Mouse (Mus musculus) midbrain, embryonic 15.5 days (tissue): ENCODE results near the gene Bri3. TPM values are rescaled to one million over a fixed set of nuclear protein-coding genes. Genes with fewer than 3 reads are reported as not detected.

Experiments used
- ATAC-seq: fragments of 200-750 bp; cut with Nextera tagmentation; replicated peaks from 2 replicates; pipeline ENCODE4 v1.8.0; 2017; ENCODE audit warnings: moderate TSS enrichment
- H3K27ac ChIP-seq: fragments of 300-500 bp; sonication (generic); 2 replicates; pipeline ENCODE4 v1.5.1; 2015; ENCODE audit warnings: mild to moderate bottlenecking, inconsistent platforms
- H3K27me3 ChIP-seq: fragments of 300-500 bp; sonication (generic); replicated peaks from 2 replicates; pipeline ENCODE4 v1.6.1; 2015; ENCODE audit warnings: inconsistent platforms
- H3K36me3 ChIP-seq: fragments of 300-500 bp; sonication (generic); replicated peaks from 2 replicates; pipeline ENCODE4 v1.6.1; 2015; ENCODE audit warnings: inconsistent platforms
- H3K4me1 ChIP-seq: fragments of 300-500 bp; sonication (generic); 2 replicates; pipeline ENCODE4 v1.6.1; 2015; ENCODE audit warnings: inconsistent platforms
- H3K4me2 ChIP-seq: fragments of 300-500 bp; sonication (generic); 2 replicates; pipeline ENCODE4 v1.6.1; 2015; ENCODE audit warnings: inconsistent platforms, mild to moderate bottlenecking, moderate library complexity
- H3K4me3 ChIP-seq: fragments of 300-500 bp; sonication (generic); 2 replicates; pipeline ENCODE4 v1.5.1; 2015; ENCODE audit warnings: mild to moderate bottlenecking, inconsistent platforms
- H3K9ac ChIP-seq: fragments of 300-500 bp; sonication (generic); 2 replicates; pipeline ENCODE4 v1.6.1; 2015; ENCODE audit warnings: mild to moderate bottlenecking, inconsistent platforms
- H3K9me3 ChIP-seq: fragments of 300-500 bp; sonication (generic); 2 replicates; pipeline ENCODE4 v1.6.1; 2016; ENCODE audit warnings: inconsistent platforms
- WGBS: fragments of 180-500 bp; shearing (Covaris S2); methylation state at CpG from one replicate; pipeline ENCODE4 v1.1.7; 2015; ENCODE audit warnings: mixed read lengths; 5-methylcytosine and 5-hydroxymethylcytosine counted together
- polyA plus RNA-seq: library from polyadenylated mRNA; unstranded; fragments of >200 nt; fragmentation: Nextera tagmentation; extraction: Ambion mirVana; gene quantifications from 2 replicates; pipeline ENCODE4 v1.2.1, GENCODE M21; 2015

Bri3 gene
- polyA plus RNA-seq, 1 experiment from 2014 or later = 108 TPM

- ATAC-seq = no peak
- 42% methylated on average over 1 of the region's 1 CpGs for WGBS
- Histone ChIP-seq H3K9ac (peak overlapping the region; percentile 91), H3K27ac (peak overlapping the region; percentile 88; the same call in 1 of the 2 replicates), H3K4me3 (peak overlapping the region; percentile 89), H3K4me1 (peaks cover 44% of the 10 kb centered on the region), H3K36me3 (no peaks in the 10 kb centered on the region), H3K27me3 (no peaks in the 10 kb centered on the region), H3K4me2 (peak overlapping the region; percentile 80), H3K9me3 (no peaks in the 10 kb centered on the region)
Observed at GRCm38 (mm10) chr5:144256888-144257287, 12.7 kb downstream of the Bri3 start.

GRCm38 (mm10) chr5:144257451-144258110, 13.3 kb downstream of the Bri3 start:
- Histone ChIP-seq H3K36me3 (no peaks in the 10 kb centered on the region), H3K9me3 (no peaks in the 10 kb centered on the region), H3K27me3 (no peaks in the 10 kb centered on the region), H3K4me3 (peak overlapping the region; percentile 89), H3K9ac (peak overlapping the region; percentile 91; the same call in 1 of the 2 replicates), H3K4me1 (peaks cover 44% of the 10 kb centered on the region), H3K4me2 (peak overlapping the region; percentile 80), H3K27ac (no peak overlapping the region)
- no peak for ATAC-seq
- WGBS = 60% methylated on average over 3 of the region's 3 CpGs

- Histone ChIP-seq H3K4me1 (peaks cover 44% of the 10 kb centered on the region), H3K4me3 (peak overlapping the region; percentile 89), H3K27ac (no peak overlapping the region), H3K9ac (peak overlapping the region; percentile 91), H3K36me3 (no peaks in the 10 kb centered on the region), H3K9me3 (no peaks in the 10 kb centered on the region), H3K27me3 (no peaks in the 10 kb centered on the region), H3K4me2 (peak overlapping the region; percentile 80)
- no peak for ATAC-seq
- 34% methylated on average over 14 of the region's 14 CpGs for WGBS
Observed at GRCm38 (mm10) chr5:144258131-144258611, 13.9 kb downstream of the Bri3 start.

- H3K27ac ChIP-seq = no peak overlapping the region
- H3K4me3 ChIP-seq = peak overlapping the region; percentile 89; the same call in 1 of the 2 replicates
- peaks cover 44% of the 10 kb centered on the region for H3K4me1 ChIP-seq
- H3K9ac ChIP-seq = peak overlapping the region; percentile 91; the same call in 1 of the 2 replicates
- H3K4me2 ChIP-seq = peak overlapping the region; percentile 80
- H3K9me3 ChIP-seq = no peaks in the 10 kb centered on the region
- ATAC-seq = no peak
- WGBS = 12% methylated on average over 2 of the region's 2 CpGs
- no peaks in the 10 kb centered on the region for H3K36me3 ChIP-seq
- no peaks in the 10 kb centered on the region for H3K27me3 ChIP-seq
Observed at GRCm38 (mm10) chr5:144258687-144259086, 14.4 kb downstream of the Bri3 start.

- Histone ChIP-seq H3K4me2 (peak overlapping the region; percentile 80; the same call in 1 of the 2 replicates), H3K4me3 (no peak overlapping the region), H3K9me3 (no peaks in the 10 kb centered on the region), H3K27ac (no peak overlapping the region), H3K27me3 (no peaks in the 10 kb centered on the region), H3K4me1 (peaks cover 44% of the 10 kb centered on the region), H3K36me3 (no peaks in the 10 kb centered on the region), H3K9ac (no peak overlapping the region)
- 71% methylated on average over 6 of the region's 6 CpGs for WGBS
- ATAC-seq = no peak
Observed at GRCm38 (mm10) chr5:144259228-144259627, 15.0 kb downstream of the Bri3 start.

- H3K4me1 ChIP-seq = peaks cover 37% of the 10 kb centered on the region
- H3K27me3 ChIP-seq = no peaks in the 10 kb centered on the region
- 79% methylated on average over 8 of the region's 8 CpGs for WGBS
- H3K36me3 ChIP-seq = peaks cover 9% of the 10 kb centered on the region; the same call in 1 of the 2 replicates
- ATAC-seq = no peak
- H3K4me2 ChIP-seq = no peak overlapping the region
- no peak overlapping the region for H3K4me3 ChIP-seq
- H3K9ac ChIP-seq = no peak overlapping the region
- no peak overlapping the region for H3K27ac ChIP-seq
- no peaks in the 10 kb centered on the region for H3K9me3 ChIP-seq
Observed at GRCm38 (mm10) chr5:144260464-144260863, 16.2 kb downstream of the Bri3 start.

GRCm38 (mm10) chr5:144261309-144261708, 17.1 kb downstream of the Bri3 start:
- Histone ChIP-seq H3K4me2 (no peak overlapping the region), H3K27ac (no peak overlapping the region), H3K9me3 (no peaks in the 10 kb centered on the region), H3K27me3 (no peaks in the 10 kb centered on the region), H3K4me1 (peaks cover 36% of the 10 kb centered on the region), H3K4me3 (no peak overlapping the region), H3K36me3 (peaks cover 9% of the 10 kb centered on the region; the same call in 1 of the 2 replicates), H3K9ac (no peak overlapping the region)
- 78% methylated on average over 9 of the region's 9 CpGs for WGBS
- ATAC-seq = no peak

- no peak overlapping the region for H3K4me2 ChIP-seq
- peaks cover 31% of the 10 kb centered on the region for H3K4me1 ChIP-seq
- ATAC-seq = no peak
- H3K9ac ChIP-seq = no peak overlapping the region
- no peak overlapping the region for H3K27ac ChIP-seq
- 91% methylated on average over 5 of the region's 5 CpGs for WGBS
- H3K36me3 ChIP-seq = peaks cover 9% of the 10 kb centered on the region; the same call in 1 of the 2 replicates
- no peak overlapping the region for H3K4me3 ChIP-seq
- no peaks in the 10 kb centered on the region for H3K27me3 ChIP-seq
- no peaks in the 10 kb centered on the region for H3K9me3 ChIP-seq
Observed at GRCm38 (mm10) chr5:144261829-144262228, 17.6 kb downstream of the Bri3 start.

GRCm38 (mm10) chr5:144263082-144263481, 18.8 kb downstream of the Bri3 start:
- Histone ChIP-seq H3K36me3 (peaks cover 9% of the 10 kb centered on the region; the same call in 1 of the 2 replicates), H3K4me2 (no peak overlapping the region), H3K4me1 (peaks cover 18% of the 10 kb centered on the region), H3K27ac (no peak overlapping the region), H3K9ac (no peak overlapping the region), H3K27me3 (no peaks in the 10 kb centered on the region), H3K4me3 (no peak overlapping the region), H3K9me3 (no peaks in the 10 kb centered on the region)
- no peak for ATAC-seq
- 78% methylated on average over 9 of the region's 9 CpGs for WGBS

- H3K4me1 ChIP-seq = peaks cover 14% of the 10 kb centered on the region
- WGBS = 86% methylated on average over 13 of the region's 13 CpGs
- H3K4me3 ChIP-seq = no peak overlapping the region
- H3K27me3 ChIP-seq = no peaks in the 10 kb centered on the region
- no peak overlapping the region for H3K27ac ChIP-seq
- H3K36me3 ChIP-seq = peaks cover 9% of the 10 kb centered on the region; the same call in 1 of the 2 replicates
- H3K4me2 ChIP-seq = no peak overlapping the region
- no peak overlapping the region for H3K9ac ChIP-seq
- ATAC-seq = no peak
- no peaks in the 10 kb centered on the region for H3K9me3 ChIP-seq
Observed at GRCm38 (mm10) chr5:144263496-144263895, 19.3 kb downstream of the Bri3 start.

GRCm38 (mm10) chr5:144267535-144268241, 23.5 kb downstream of the Bri3 start:
- H3K9me3 ChIP-seq = no peaks in the 10 kb centered on the region
- H3K27me3 ChIP-seq = no peaks in the 10 kb centered on the region
- no peak for ATAC-seq
- no peaks in the 10 kb centered on the region for H3K4me1 ChIP-seq
- H3K9ac ChIP-seq = no peak overlapping the region
- no peak overlapping the region for H3K4me2 ChIP-seq
- no peak overlapping the region for H3K27ac ChIP-seq
- WGBS = 78% methylated on average over 8 of the region's 8 CpGs
- H3K36me3 ChIP-seq = peaks cover 9% of the 10 kb centered on the region; the same call in 1 of the 2 replicates
- H3K4me3 ChIP-seq = no peak overlapping the region

GRCm38 (mm10) chr5:144269926-144270325, 25.7 kb downstream of the Bri3 start:
- Histone ChIP-seq H3K9me3 (no peaks in the 10 kb centered on the region), H3K4me1 (no peaks in the 10 kb centered on the region), H3K4me2 (no peak overlapping the region), H3K27me3 (no peaks in the 10 kb centered on the region), H3K9ac (no peak overlapping the region), H3K27ac (no peak overlapping the region), H3K4me3 (no peak overlapping the region), H3K36me3 (peaks cover 3% of the 10 kb centered on the region; the same call in 1 of the 2 replicates)
- 92% methylated on average over 7 of the region's 7 CpGs for WGBS
- ATAC-seq = no peak
